Mouse (Mus musculus) thymus, adult 18-20 months (tissue): ENCODE data around the gene Pip4k2c.

Experiments
- DNase-seq, 2 experiments: peaks; one replicate each; pipeline ENCODE4 v3.0.0; 2022; ENCODE audit warnings: mixed read lengths in 2 of 2

The Pip4k2c gene

DNA sequence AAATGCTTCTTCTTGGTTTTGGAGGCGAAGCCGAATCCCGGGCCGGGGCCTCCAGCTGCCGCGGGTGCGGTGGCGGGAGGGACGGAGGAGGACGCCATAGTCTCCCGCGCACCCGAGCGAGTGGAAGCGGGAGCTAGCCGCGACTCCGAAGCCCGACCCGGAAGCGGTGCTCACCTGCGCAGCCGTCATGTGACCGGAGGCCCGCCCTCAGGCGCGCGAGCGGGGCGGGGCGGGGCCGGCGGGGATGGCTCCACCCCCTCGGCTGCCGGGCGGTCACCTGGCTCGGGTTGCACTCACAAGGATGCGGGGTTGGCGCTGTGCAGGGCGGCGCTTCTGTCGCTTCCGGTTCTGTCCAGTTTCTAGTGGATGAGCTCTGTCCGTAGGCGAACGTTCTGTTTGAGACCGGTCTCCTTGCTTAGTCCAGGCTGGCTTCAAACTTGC, at the start of gene Pip4k2c:
TSS of gene Pip4k2c (minus strand) at position 172 of the 441 bp plus-strand sequence.
- DNase-seq = peak; percentile 86

- DNase-seq = no peak
Measured at GRCm38 (mm10) chr10:127258489-127258888, 47.1 kb upstream of the Pip4k2c start.

DNA sequence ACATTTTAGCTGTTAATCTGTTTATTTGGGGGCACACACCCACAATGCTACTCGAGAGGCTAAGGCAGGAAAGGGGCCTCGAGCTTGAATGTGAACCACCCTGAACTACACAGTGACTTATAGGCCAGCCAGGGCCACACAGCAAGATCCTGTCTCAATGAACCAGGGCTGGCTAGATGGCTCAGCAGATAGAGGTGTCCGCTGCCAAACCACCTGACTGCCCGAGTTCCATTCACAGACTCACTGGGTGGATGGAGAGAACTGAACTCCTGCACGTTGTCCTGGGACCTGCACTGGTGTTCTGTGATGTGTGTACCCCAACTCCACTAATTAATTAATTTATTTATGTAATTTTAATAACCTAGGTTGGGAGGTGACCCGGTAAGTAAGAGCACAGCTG, 46.4 kb upstream of the Pip4k2c start:
- DNase-seq = no peak

- no peak for DNase-seq
Measured at GRCm38 (mm10) chr10:127255625-127256345, 44.4 kb upstream of the Pip4k2c start.

- no peak for DNase-seq
Measured at GRCm38 (mm10) chr10:127250810-127251209, 39.4 kb upstream of the Pip4k2c start.

DNA sequence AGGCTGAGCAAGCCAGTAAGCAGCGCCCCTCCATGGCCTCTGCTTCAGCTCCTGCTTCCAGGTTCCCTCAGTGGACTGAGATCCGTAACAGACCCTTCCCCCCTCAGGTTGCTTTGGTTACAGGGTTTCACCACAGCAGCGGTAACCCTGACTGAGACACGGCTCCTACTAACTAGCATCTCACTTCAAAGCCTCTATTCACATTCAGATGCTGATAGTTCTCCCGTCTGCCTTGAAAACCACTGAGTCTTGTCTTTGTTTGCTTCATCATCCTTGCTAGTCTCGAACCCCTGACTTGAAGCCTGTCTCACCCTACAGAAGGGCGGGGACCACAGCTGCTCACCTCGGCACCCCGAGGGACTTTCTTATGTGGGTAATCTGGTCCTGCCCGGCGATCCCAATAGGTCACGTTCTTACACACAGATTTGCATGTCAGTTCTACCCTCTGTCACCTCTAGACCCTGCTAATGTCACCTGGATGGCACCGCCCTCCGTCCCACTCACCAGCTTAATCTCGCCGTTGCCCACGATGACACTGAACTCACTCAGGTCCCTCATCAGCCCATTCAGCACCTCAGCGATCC, 26.9 kb upstream of the Pip4k2c start:
- no peak for DNase-seq

DNA sequence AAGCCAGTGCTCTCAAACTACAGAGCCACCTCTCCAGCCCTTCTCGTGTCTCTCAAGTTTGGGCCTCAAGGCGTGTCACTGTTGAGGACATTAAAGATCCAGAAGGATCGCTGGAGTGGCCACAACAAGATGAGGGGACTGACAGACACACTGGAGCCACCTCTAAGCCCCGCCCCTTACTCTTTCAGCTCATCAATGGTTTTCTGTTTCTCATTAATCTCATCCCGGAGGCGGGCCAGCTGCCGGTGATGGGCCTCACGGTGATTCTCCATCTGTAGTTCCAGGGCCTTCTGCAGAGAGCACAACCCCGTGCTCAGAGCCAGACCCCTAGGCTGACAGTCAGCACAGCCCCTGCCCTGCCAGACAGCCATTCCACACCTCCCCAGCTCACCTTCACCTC, 25.2 kb upstream of the Pip4k2c start:
- no peak for DNase-seq

- no peak for DNase-seq
Measured at GRCm38 (mm10) chr10:127233141-127233540, 21.8 kb upstream of the Pip4k2c start.

DNA sequence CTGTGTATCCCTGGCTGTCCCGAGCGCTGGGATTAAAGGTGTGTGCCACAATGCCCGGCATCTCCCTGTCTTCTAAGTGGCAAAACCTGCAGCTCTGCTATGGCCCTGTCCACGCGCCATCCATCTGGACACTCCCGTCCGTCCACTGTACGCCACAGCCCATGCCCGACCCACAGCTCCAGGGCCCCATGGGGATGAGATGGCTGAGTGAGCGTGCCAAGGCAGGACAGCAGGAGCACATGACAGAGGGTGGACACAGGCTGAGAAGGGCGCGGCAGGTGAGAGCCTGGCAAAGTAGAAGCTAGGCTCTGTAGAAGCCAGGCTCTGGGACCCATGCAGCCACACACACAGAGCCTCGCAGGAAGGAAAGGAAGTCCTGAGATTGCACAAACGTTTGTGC, 20.4 kb upstream of the Pip4k2c start:
- no peak for DNase-seq

DNA sequence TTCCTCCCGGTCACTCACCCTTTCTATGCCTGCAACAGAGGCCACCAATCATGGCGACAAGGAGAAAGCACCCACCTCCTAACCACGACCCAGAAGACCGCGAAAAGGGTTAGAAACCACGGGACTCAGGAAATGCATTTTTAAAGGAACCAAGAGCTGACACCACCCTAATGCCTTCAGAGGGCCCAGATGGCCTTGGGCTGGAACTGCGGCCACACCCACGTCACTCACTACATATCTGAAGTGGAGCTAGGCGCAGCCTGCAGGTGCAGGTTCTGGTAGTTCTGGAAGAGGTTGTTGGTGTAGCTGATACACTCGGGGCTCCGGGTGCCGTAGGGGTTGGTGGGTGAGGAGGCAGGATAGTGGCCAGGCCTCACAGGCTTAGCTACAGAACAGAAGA, 19.3 kb upstream of the Pip4k2c start:
- DNase-seq = no peak

- DNase-seq = no peak
Measured at GRCm38 (mm10) chr10:127228897-127229296, 17.5 kb upstream of the Pip4k2c start.

DNA sequence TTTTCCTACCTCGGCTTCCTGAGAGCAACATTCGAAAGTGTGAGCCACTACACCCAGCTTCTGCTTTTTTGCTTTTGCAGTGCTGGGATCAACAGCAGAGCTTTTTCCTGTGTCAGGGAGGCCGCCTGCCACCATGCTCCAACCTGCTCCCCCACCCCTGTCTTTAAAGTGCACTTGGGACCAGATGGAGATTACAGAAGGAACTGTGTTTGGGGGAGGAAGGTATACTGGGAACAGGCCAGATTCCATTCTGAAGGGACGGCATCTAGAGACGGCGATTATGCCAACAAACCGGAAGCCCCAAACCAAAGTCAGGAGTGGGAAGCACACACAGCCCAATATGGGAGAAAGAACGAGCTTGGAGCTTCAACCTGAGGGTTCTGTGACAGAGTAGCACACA, 15.8 kb upstream of the Pip4k2c start:
- no peak for DNase-seq

DNA sequence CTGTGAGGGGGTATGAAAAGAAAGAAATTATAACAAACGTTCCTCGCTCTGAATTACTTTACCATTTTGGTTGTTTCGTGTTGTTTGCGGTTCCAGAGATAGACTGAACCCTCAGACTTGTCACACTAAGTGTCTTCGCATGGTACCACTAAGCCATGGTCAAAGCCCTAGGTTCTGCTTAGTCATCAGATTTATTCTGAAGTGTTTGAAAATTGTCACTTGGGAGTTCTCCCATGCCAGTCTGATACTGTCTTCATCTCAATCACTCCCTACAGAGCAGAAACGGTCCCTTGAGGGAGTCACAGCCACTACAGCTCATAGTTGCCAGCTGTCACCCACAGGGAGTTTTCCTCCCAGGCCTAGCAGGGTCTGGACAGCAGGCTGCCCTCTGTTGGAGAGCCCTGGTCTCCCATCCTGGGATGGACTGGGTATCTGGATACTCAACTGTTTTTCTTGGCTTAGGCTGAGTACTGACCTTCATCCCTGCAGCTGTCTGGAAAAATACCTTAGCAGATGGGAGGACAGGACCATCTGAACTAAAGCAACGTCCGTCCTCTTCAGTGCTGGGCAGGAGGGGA, 15.0 kb upstream of the Pip4k2c start:
- no peak for DNase-seq

DNA sequence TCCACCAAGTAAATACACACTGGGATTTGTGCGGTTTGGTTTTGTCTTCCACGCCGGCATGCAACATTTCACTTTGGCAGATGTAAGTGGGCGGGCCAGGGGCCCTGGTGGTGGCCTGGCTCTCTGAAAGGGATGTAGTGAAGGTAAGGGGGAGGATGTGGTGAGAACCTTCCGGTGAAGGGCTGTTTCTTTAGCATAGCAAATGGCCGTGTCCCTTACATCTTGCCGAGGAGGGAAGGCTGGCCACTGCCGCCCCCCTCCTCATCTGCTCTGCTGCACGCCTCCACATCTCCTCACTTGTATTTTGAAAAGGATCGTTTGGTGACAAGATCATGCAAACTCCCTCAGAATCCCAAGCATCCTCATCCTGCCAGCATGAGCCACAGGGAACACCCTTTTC, 14.3 kb upstream of the Pip4k2c start:
- no peak for DNase-seq

GRCm38 (mm10) chr10:127225213-127225612, 13.8 kb upstream of the Pip4k2c start:
- DNase-seq = no peak

DNA sequence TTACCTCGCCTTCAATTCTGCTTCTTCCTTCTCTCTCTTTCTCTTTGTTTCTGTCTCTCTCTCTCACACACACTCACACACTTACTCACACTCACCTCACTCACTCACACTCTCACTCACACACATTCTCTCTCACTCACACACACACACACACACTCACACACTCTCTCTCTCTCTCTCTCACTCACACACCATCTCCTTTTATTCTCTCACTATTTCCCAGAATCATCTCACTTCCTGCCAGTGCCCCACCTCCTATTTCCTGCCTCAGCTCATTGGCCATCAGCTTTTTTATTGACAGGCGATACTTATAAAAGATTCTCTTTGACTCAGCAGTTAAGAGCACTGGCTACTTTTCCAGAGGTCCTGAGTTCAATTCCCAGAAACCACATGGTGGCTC, 7.0 kb upstream of the Pip4k2c start:
- DNase-seq = no peak

DNA sequence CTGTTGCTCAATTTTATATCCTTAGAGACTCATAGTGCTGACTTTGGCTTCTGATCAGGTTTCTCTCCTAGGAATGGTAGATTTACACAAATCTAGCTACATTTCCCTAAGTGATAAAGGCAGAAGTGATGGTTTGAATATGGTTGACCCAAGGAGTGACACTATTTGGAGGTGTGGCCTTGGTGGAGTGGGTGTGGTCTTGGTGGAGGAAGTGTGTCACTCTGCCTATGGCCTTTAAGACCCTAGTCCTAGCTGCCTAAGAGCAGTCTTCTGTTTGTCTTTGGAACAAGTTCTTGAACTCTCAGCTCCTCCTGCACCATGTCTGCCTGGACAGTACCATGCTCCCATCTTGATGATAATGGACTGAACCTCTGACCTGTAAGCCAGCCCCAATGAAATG, 5.8 kb upstream of the Pip4k2c start:
- no peak for DNase-seq

- no peak for DNase-seq
Measured at GRCm38 (mm10) chr10:127216456-127216855, 5.1 kb upstream of the Pip4k2c start.

DNA sequence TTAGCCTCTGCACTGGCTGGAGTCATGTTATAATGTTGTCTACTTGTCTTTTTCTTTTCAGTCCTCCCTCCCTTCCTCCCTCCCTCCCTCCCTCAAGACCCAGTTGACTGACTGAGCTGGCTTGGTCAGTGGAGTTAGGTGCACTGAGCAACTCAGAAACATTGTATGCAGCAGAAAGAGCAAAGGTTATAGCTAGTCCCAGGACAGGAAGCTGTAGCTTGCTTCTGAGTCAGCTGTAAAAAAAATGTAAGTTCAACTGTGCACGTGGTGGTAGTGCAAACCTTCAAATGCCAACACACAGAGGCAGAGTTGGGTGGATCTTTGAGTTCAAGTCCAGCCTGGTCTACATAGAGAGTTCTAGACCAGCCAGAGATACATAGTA, 3.0 kb upstream of the Pip4k2c start:
- no peak for DNase-seq

- no peak for DNase-seq
Measured at GRCm38 (mm10) chr10:127213704-127214421, 2.5 kb upstream of the Pip4k2c start.

GRCm38 (mm10) chr10:127213272-127213671, 1.9 kb upstream of the Pip4k2c start:
- no peak for DNase-seq

DNA sequence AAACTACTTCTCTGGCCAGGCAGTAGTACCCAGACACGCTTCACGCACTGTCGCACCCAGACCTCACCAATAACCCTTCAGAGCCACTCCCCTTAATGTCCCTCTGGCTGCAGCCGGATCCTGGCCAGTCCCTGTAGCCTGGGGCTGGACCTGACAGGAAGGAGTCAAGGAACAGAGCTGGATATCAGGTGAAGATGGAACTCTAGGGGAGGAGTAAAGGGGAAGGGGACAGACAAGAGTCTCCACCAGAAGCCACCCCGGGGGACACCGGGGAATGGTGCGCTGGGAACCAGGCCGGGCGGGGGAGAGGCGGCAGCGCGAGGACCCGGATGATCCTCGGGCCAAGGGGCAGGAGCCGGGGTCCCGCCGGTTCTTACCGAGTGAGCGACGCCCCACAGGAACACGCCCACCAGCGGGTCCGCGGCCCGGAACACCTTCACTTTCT, 402 bp downstream of the Pip4k2c start:
- DNase-seq = no peak

DNA sequence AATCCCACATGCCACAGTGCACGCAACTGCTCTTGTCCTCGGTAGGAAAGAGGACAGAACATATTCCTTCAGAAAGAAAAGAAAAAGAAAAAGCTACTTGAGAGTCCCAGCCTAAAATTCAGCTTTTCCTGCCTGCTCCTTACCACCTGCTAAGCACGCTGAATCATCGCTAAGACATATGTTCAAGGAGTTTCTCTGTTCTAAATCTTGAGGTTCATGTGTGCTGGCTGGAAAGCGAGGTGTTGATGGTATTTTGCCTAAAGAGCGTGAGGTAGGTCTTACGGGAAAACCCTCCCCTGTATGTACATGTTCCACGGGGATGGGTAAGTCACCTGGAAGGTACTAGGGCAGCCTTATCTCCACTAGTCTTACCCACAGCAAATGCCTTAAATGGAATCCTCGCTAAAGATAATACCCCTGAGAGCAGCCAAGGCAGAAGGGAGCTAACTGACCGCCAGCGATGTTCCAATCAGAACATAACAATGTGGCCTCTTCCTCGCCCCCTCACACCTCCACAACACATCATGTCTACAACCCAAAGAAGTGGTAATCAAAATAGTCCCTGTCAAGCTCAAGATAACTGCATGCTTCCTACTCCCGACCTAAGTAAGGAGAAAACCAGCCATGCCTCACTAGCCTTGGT, 1.3 kb downstream of the Pip4k2c start:
- DNase-seq = no peak
